Mouse (Mus musculus): ENCODE measurements around the gene Myh7.

- TF ChIP-seq POLR2A (IDR thresholded peaks at IDR 0.05; ENCODE audit: low read depth, low read length), result no peak
- TF ChIP-seq USF2 (conservative IDR thresholded peaks at IDR 0.05; ENCODE audit: low read depth, low read length), result no peak
- peak; percentile 23 for TF ChIP-seq RAD21 (IDR thresholded peaks at IDR 0.05; ENCODE audit: low read depth, low read length)
- peak in 1 of 2 experiments; percentile 58; a peak in 3 of 4 replicates for TF ChIP-seq CTCF (conservative IDR thresholded peaks at IDR 0.05 in 1 of 2, IDR thresholded peaks at IDR 0.05 in 1 of 2; ENCODE audit: low read depth in 2 of 2, low read length in 2 of 2)
- no peak for TF ChIP-seq CHD1 (IDR thresholded peaks at IDR 0.05; ENCODE audit: low read depth, low read length)
- TF ChIP-seq POLR2AphosphoS2 (IDR thresholded peaks at IDR 0.05; ENCODE audit: low read depth, low read length), result no peak
- no peak for TF ChIP-seq CHD2 (IDR thresholded peaks at IDR 0.05; ENCODE audit: low read length)
- no peak for TF ChIP-seq BHLHE40 (IDR thresholded peaks at IDR 0.05; ENCODE audit: low read depth, low read length)
- no peak for TF ChIP-seq EP300 (IDR thresholded peaks at IDR 0.05; ENCODE audit: low read length)
- TF ChIP-seq NRF1 (IDR thresholded peaks at IDR 0.05; ENCODE audit: low read depth, low read length), result no peak
- no peak for TF ChIP-seq MAX (IDR thresholded peaks at IDR 0.05; ENCODE audit: low read length)
- no peak for TF ChIP-seq ZC3H11A (IDR thresholded peaks at IDR 0.05; ENCODE audit: low read depth, low read length)
- TF ChIP-seq TBP (conservative IDR thresholded peaks at IDR 0.05; ENCODE audit: low read depth, low read length), result no peak
- no peak for TF ChIP-seq HCFC1 (IDR thresholded peaks at IDR 0.05; ENCODE audit: low read depth, low read length)
Measured at GRCm38 (mm10) chr14:55029034-55029698, 34.7 kb upstream of the Myh7 start.

Data from CH12.LX (cell line).